Mouse (Mus musculus) yolk sac, embryonic 10.5 days (tissue): Measurements from ENCODE around the gene Gpr55.
"Not testable (repeated sequence)": the region's sequence is repeated elsewhere in the genome, so short reads cannot be mapped to it uniquely, and the experiment has no call there.

Experiments
- DNase-seq: peaks from one replicate; pipeline ENCODE4 v3.0.0-alpha.2; 2017; ENCODE audit warnings: low spot score

The Gpr55 gene

DNA sequence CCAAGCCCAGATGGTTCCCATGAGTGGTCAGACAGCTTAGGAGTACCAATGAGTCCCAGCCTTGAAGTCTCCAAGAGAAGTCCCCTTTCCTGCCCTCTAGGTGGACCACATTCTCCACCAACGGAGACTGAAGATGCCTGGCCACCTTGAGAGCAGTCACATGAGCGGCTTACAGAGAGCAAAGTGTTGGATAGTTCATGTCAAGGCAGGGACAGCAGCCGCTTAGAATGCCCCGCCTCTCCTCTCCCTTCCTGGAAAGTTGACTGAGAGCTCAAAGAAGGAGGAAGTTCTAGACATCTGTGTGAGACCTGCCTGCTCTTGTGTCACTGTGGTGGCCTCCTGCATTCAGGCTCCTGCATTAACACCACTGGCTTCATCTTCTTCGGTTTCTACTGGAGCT, at the start of gene Gpr55:
Gene Gpr55, minus strand, starts transcription at position 135 of the 400 bp plus-strand sequence.
- DNase-seq, result peak; percentile 67

DNA sequence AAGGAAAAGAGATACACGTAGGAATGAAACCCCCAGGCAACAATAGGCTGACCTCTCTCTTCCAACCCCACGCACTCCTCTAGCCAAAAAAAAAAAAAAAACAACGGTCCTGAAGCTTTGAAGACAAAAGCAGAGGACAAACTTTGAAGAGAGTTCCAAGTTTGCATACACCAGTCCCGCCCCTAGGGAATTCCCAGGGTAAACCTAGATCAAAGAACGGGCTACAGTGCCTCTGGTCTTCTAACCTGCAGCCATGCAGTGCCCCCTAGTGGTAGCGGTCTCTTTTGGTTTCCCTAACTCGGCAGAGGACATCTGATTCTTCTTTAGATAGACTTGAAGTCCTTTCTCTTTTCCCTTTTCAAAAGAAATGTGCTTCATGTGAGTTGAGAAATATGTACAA, 47.0 kb upstream of the Gpr55 start:
- peak; percentile 77 for DNase-seq

DNA sequence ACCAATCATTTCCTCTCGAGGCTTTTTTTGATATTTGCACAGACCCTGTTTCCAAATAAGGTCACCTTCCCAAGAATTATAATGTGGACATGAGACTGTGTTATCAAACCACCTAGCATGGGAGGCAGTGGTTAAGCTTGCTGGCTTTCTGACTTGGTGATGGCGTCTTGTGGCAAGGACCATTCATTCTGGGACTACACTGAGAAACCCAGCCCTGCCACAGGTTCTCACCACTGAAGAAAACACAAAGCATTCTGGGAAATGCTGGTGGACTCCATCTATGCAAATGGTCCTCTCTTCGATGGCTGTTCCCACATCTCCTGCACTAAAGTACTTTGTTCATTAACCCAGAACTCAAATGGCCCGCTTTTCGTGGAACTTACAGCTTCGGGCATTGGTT, 45.2 kb upstream of the Gpr55 start:
- no peak for DNase-seq

DNA sequence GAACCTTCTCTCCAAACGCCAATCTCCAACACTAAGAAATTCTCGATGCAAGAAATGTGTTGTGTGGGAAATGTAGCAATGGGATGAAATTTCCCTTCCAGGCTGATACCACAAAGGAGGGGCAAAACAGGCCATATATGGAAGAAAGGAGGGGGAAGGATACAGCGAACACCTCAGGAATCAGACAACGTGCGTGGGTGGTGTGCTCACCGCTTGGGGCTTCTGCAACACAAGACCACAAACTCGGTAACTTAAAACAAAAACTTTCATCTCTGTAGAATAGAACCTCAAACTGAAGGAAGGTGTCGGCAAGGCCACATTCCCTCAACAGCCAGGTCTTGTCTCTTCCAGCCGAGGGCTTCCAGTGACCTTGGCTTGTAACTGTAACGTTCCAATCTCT, 44.7 kb upstream of the Gpr55 start:
- DNase-seq, result no peak

DNA sequence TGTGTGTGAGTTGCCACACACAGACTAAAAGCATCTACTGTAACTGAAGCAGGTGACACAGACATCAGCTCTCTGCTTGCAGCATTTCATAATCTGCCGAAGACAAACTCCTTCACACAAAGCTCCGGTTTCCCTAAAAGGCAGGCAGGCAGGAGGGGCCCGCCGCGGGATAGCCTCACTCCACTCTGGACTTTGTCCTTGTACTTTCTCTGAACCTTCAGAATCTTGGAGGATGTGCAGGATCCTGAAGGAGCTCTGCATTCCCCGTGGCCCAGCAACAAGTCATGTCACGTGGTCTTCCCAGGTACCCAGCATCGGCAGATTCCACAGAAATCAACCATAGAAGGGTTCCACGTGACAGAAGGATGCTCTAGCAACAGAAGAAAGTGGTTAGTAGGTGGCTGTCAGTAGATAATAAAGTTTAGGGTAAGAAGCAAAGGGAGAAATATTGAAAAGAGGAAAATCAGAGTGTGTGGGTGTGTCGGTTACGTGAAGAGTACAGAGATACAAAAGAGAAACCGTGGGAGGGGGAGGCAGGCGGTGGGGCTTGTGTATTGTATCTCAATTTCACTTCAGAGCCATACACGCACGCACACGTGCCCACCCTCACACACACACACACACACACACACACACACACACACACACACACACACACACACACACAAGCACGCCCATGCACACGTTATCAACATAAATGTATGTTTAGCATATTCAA, 39.2 kb upstream of the Gpr55 start:
- no peak for DNase-seq

DNA sequence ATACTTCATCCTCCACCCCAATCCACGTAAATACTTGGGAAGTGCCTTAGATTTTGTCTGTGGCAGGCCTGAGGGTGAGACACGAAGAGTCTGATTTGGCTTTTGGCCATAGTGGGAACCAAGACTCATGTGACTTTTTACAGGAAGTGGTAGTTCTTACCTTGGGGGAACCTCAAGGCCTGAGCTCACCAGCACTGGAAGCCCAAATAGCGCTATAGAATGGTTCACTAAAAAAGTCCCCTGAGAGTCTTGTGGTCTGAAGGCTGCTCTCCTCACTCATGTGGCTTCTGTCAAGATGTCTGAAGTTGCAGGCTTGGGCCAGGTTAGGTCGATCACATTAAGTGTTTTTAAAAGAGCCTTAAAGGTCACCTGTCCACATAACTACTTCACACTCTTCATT, 37.2 kb upstream of the Gpr55 start:
- no peak for DNase-seq

DNA sequence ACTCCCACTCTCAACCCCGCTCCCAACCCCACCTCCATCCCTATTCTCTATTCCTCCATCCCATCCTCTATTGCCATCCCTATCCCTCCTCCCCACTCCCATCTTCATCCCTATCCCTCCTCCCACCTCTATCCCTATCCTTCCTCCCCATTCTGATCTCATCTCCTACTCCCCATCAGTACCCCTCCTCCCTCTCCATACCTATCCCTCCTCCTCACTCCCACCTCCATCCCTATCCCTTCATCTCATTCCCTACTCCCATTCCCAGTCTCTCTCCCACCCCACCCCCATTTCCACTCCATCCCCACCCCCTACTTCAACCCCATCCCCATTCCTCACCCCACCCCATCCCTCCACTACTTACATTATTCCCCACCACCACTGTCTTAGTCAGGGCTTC, 36.4 kb upstream of the Gpr55 start:
- no peak for DNase-seq

DNA sequence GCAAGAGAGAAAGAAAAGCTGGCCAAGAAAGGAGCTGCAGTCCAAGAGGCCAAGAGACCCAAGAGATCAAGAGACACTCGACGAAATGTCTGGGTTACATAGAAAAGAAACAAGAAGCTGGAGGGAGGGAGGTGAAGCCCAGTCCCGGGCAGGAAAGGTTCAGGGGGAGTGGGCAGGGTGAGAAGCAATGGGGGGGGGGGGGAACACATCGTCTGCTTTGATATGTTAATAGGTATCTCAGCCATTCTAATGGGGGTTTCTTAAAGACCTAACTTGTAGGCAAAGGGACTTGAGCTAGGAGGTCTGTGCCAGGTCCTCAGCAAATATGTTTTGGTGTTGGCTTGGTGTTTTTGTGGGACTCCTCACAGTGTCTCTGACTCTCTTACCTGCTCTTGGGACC, 32.7 kb upstream of the Gpr55 start:
- DNase-seq, result no peak

DNA sequence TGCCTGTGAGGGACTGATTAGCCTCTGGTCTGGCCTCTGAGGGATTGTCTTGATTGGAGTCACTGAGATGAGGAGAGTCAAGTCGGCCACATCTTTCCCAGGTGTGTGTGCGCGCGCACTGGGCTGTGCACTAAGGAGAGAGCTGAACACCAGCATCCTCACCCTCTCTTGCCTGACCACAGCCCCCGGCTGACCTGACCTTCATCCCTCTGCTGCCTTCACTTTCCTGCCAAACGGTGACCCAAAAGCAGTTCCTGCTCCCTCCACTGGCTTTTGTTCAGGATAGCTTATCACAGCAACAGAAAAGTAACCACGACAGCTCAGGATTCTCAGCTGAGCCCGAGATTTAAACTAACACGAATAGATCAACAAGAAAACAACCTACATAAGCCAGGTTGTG, 31.4 kb upstream of the Gpr55 start:
- no peak for DNase-seq

DNA sequence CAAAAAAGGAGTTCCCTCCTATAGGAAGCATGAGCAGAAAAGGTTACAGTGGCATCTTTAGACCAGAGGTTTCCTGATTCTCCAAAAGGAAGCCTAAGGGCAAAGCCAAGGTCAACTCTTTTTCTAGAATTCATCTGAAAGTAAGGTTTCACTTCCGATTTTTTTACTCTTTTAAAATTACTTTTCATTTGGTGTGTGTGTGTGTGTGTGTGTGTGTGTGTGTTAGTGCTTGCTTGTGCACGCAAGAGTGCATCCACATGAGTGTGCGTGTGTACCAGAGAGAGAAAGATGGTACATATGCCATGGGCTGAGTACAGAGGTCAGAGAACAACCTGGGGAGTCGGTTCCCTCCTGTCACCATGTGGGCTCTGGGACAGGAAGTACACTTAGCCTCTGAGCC, 28.1 kb upstream of the Gpr55 start:
- DNase-seq, result not testable (repeated sequence)

DNA sequence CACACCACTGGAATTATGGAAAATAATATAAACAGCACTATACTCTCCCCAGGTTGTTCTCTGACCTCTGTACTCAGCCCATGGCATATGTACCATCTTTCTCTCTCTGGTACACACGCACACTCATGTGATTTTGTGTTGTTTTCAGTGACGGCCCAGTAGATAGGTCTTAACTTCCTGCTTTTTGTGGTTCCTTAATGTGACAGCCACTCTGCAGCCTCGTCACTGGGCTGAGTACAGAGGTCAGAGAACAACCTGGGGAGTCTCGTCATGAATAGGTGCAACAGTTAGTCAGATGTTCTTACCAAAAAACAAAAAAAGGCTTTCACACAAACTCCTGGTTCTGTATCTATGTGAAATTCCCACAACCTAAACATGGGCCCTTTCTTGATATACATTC, 27.5 kb upstream of the Gpr55 start:
- DNase-seq, result no peak

DNA sequence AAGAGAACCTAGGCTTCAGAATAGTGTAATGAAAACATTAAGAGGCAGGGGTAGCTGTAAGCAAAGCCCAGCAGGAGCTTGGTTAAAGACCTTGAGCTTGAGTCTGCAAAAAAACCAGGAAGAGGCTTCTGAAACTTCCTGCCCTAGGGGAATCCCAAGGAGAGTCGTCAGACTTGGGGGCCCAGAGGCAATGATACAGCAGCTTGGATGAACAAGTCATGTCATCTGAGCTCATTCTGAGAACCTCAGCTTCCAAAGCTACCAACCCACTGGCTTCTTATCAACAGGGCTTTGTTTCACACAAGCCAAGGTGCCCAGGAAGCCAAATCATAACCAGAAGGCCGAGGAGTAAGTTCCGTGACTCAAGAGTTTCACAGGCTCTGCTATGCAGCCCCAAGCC, 25.0 kb upstream of the Gpr55 start:
- no peak for DNase-seq

DNA sequence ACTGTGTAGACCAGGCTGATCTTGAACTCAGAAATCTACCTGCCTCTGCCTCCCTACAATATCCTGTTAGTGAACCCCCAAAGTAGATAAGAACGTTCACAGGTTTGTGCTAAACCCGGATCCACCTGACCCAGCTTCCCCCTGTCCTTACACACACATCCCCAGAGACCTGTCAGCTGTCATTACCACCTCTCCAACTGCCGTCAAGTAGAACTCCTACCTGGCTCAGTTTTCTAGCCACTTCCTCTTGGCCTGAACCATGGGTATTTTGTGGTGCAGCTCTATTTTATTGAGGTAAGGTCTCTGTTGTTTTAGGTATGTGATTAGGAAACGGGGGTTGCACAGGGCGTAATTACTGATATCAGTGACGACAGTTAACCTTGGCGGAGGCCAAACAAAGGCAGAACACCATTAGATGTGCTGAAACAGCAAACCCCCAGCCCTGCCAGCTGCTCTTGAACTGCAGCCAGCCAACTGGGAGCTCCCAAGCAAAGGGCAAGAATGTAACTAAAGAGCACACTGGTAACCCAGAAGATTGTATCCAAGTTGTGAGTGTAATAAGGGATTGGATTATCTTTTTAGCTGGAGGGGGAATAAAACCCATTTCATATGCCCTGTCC, 21.0 kb upstream of the Gpr55 start:
- DNase-seq, result no peak

DNA sequence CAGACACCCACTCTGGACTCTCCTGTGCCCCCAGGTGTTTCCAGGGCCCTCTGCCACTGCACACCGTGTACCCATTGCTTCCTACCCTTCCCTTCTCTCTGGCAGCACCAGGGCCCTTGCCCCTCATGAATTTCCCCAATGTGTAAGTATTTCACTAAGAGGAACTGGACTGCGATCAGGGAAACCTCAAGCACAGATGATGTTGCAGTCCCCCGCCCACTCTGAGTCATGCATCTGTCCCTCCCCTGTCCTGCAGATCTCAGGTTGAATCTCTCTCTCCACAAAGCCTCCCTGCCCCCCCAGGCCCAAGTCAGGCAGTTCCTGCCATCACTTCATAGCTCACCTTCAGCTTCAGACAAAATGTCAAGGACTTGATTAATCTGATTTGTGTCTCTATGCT, 16.9 kb upstream of the Gpr55 start:
- DNase-seq, result no peak

DNA sequence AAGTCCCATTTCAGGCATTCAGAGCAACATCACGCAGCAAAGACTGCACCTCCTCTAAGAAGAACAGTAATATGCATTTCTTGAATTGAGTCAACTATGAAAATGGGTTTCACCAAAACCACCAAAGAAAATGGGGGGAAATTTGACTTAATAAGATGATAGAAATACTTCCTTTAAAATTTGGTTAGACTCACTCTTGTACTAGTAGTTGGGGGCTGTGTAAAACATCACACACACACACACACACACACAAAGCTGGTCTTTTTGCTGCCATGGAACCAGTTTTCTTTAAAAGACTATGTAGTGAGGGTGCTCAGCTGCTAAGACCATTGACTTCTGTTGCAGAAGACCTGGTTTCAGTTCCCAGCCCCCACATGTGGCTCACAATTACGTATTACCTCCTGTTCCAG, 12.7 kb upstream of the Gpr55 start:
- DNase-seq, result no peak

DNA sequence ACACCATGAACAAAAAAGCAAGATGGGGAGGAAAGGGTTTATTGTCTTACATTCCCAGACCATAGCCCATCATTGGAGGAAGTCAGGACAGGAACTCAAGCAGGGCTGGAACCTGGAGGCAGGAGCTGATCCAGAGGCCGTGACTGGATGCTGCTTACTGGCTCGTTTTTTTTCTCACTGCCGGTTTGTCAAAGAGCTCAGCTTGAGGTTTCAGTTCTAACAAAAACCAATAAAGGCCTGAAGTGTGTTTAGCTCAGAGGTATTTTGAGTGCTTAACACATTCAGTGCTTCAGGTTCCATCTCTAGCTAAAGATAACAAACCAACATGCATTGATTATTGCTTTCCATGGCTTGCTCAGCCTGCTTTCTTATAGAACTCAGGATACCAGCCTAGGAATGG, 11.5 kb upstream of the Gpr55 start:
- DNase-seq, result no peak

DNA sequence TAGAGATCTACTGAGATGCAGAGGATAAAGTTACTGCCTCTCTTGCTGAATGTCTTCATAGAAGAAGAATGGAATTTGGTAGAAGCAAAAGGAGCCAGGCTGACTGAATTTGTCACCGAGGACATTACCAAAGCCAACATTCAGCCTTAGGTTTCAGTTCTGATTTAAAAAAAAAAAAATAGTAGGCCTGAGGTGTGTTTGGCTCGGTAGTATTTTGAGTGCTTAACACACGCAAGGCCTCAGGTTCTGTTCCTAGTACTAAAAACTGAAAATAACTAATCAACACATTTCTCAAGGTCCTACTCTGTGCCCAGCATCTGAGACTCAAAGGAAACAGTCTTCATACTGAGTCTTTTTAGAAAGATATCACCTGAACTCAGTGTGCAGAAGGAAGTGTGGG, 10.3 kb upstream of the Gpr55 start:
- no peak for DNase-seq

DNA sequence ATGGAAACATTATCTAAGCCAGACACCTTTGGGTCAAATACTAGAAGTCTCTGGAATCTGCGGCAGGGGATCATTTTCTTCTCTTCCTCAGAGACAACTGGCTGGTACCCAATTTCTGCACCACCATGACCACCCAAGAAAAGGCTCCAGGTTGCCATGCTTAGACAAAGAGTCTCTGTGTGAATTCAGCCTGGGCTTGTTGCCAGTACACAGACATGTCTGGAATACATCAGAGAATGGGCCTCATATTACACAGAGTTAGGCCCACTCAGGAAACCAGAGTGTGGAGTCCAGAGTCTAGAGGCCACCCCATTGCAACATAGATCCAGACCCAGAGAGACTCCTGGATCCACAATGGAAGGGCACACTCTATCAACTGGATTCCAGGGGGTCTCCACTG, 8.7 kb upstream of the Gpr55 start:
- DNase-seq, result no peak

DNA sequence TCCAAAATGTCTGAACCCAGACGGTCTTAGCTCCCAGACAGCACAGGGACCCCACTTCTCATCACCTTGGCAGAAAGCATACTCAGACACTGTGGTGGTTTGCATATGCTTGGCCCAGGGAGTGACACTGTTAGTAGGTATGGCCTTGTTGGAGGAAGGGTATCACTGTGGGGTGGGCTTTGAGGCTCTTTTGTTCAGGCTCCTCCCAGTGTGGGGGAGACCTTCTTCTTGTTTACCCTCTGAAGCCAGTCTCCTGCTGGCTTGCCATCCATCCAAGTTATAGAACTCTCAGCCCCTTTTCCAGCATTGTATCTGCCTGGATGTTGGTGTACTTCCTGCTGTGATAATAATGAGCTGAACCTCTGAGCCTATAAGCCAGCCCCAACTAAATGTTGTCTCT, 8.3 kb upstream of the Gpr55 start:
- DNase-seq, result no peak

DNA sequence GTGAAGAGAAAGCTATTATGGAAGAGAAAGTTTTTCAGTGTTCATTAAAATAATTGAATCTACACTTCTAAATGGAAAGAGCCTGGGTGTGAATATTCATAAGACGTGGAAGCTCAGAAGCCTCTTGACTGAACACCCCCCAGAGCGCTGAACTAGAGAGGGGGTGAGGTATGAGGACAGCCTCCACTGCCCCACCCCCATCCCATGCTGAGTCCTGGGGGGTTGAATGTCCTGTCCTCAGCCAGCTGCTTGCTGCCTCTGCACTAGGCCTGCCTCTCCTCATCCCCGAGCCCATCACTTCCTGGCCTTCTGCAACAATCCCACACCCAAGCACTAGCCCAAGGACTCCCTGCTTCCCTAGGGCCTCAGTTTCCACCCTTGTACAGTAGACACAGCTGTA, 5.0 kb upstream of the Gpr55 start:
- DNase-seq, result no peak

DNA sequence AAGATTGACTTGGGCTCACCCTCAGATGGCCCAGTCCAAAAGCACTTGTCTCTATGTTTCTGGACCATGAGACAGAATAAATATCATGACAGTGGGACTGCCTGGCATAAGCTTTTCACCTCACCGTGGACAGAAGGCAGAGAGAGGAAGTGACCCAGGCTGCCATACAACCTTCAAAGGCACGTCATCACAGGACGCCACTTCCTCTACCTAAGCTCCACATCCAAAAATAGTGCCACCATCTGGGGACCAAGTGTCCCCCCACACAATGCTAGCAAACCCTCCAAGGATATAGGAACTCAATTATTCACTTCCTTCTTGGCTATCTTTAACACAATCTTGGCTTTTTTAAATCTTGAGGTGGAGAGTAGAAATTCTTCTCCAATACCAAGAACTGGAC, 1.3 kb upstream of the Gpr55 start:
- DNase-seq, result no peak

DNA sequence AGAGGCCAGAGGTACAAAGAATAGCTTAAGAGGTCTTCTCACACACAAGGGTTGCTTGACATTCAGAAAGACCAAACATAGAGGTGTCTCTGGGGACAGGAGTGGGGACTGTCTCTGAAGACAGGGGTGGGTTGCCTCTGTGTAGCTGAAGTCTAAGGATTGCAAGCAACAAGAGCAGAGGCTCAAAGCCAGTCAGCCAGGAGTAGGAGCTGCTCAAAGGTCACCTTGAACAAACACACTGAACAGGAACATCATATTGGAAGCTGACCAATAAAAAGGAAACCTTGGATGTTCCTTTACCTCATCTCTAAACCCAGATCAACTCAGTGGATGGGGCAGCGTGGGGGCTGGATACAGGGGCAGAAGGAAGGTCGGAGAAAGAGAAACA, 924 bp downstream of the Gpr55 start:
- peak; percentile 71 for DNase-seq

DNA sequence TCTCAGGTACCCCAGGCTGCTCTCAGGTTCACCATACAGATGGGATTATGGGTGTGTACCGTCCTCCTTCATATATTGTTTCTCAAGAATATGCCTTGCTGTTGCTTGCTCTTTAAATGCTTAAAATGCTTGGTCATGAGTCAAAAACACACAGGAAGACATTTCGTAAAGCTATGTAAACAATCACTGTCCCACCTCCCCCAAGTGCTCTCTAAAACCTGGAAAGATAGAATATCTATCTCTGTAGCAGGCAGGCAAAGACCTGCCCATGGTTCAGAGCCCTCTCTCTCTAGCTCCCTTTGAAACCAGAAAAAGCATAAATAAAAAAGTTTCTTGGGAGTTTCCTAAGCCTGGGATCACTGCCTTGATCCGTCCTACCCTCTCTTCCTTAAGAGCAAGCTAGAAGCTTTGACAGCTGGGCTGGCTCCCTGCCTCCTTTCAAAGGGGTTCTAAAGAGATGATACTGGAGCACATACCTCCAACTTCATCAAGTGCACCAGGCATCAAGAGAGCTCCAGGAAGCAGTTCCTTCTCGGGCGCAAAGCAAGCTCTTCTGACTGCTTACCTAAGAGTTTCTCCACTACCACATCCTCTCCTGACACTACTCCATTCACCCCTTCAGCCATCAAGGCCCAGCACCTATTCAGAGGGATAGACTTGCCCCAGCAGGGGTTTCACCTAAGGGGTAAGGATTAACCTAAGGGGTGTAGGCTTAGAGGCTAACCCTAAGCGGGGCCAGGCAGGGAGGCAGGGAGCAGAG, 1.5 kb downstream of the Gpr55 start:
- DNase-seq, result peak; percentile 45
